Mouse (Mus musculus): ENCODE results near the gene March2. TPM values are rescaled to one million over a fixed set of nuclear protein-coding genes. Genes with fewer than 3 reads are reported as not detected.

The March2 gene
- 48.6 and 60.5 TPM in 2 replicates for total RNA-seq (2023)

GRCm38 (mm10) chr17:33718384-33718881, at the start of gene March2:
Gene March2 (minus strand): TSS chr17:33718670.

DNA sequence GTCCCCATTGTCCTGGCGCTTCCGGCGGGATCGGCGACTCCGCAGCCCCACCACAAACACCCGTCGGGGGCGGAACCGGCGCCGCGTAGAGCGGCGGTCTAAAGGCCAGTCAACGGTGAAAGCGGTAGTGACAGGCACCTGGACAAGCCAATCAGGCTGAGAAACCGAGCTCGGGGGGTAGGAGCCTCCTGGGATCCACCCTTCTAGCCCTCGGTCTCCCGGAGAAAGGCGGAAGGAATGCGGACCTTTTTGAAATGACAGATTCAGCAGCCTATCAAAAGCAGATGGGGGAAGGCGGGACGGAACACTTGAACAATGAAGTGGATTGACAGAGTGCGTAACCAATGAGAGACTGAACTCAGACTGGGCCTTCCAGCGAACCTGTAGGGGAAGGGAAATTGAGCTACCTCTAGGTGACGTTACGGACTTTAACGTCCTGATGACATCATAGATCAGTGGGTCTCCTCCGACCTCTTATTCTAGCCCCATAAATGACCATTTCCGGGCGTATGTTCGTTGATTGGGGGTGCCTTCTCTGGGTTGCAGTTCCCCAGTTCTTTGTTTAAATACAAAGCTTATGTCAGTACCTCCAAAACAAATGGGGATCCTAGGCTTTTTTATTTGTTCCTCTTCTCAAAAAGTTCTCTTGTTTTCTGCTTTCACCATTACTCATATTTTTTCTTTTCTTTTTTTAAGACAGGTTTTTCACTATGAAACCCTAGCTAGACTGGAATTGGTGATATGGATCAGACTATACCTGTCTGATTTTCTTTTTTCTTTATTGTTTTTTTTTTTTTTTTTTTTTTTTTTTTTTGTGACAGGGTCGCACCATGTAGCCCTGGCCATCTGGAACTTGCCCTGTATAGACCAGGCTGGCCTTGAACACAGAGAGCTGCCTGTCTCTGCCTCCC, 42.0 kb upstream of the March2 start, which contains the start of gene Rab11b:
Gene Rab11b, minus strand, starts transcription at position 276 of the 911 bp plus-strand sequence.

DNA sequence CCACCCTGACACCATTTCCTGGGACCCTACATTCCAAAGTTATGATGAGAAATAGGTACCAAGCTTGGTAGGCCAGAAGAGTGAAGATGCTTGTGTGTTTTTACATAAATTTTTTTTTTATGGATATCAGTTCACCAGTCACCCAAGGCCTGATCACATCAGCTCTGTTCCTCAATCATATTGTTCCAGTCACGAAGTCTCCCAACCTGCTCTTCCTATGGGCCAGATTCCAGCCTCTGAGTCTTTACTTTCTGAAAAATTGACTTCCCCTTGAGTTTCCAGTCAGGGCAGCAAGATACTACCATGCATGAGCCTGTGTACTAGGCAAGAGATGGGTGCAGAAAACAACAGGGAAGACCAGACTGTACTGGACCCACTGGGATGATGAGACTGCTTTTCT, 31.7 kb downstream of the March2 start, which contains the start of gene Hnrnpm:
Gene Hnrnpm, minus strand, starts transcription at position 101 of the 400 bp plus-strand sequence.

DNA sequence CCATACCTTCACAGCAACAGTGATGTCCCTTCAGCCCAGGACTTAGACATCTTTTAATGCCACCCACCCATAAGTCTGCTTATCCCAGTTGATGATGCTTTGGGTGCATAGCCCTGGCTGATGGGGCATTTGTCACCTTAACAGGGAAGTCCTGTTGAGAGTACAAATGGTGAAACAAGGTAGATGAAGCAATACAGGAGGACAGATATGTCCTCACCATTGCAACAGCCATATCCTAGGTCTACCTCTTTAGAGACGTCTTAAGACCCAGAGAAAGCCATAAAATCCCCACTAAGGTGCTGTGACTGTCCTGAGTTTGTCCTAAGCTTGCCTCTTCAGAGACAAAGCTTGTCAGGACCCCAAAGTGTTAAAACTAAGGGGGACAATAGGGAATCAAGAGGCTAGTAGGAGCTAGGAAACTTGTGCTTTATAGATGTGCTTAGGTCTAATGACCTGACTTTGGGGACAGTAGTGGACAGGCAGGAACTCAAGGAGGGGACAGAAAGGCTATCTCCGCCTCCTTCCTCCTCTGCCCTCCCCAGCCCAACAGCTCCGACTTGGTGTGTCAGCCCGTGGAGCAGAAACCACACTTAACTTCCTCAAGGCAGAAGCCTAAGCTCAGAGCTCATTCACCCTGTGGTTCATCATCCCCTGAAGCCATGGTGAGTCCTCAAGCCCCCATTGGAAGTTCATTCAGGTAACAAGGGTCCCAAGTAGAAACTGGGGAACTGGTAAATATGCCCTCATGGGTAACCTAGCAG, 80.8 kb downstream of the March2 start, which contains the start of gene Pram1:
Gene Pram1, plus strand, starts transcription at position 541 of the 761 bp plus-strand sequence.

Other genes starting within 250 kb of the March2 start
- gene Adamts10, start 194.5 kb downstream of the March2 start, total RNA-seq (2023), result 37.2 and 56.6 TPM in 2 replicates
- 489 and 545 TPM in 2 replicates for gene Myo1f, start 163.0 kb downstream of the March2 start, total RNA-seq (2023)
- 64.9 and 67.7 TPM in 2 replicates for gene Zfp414, start 89.6 kb downstream of the March2 start, total RNA-seq (2023)
- gene Pram1, start 80.6 kb downstream of the March2 start, total RNA-seq (2023), result 306 and 399 TPM in 2 replicates
- gene Hnrnpm, start 31.8 kb downstream of the March2 start, total RNA-seq (2023), result 256 and 388 TPM in 2 replicates
- gene Rab11b, start 41.9 kb upstream of the March2 start, total RNA-seq (2023), result 204 and 227 TPM in 2 replicates
- gene Angptl4, start 63.2 kb upstream of the March2 start, total RNA-seq (2023), result 1.2 and 1.5 TPM in 2 replicates
- 3.1 and 7.7 TPM in 2 replicates for gene Kank3, start 91.8 kb upstream of the March2 start, total RNA-seq (2023)
- gene Rps28, start 105.9 kb upstream of the March2 start, total RNA-seq (2023), result 711 and 827 TPM in 2 replicates
- 74.0 and 119 TPM in 2 replicates for gene Ndufa7, start 105.9 kb upstream of the March2 start, total RNA-seq (2023)
- 1.4 and 1.5 TPM in 2 replicates for gene Cd320, start 124.4 kb upstream of the March2 start, total RNA-seq (2023)
- not detected in 2 replicates for gene Gm7029, start 155.2 kb upstream of the March2 start, total RNA-seq (2023)
- gene Kifc1, start 172.0 kb upstream of the March2 start, total RNA-seq (2023), result 34.6 and 53.7 TPM in 2 replicates
- gene Platr17, start 186.5 kb upstream of the March2 start, total RNA-seq (2023), result not detected in 2 replicates
- gene Daxx, start 190.7 kb upstream of the March2 start, total RNA-seq (2023), result 33.8 and 48.4 TPM in 2 replicates
- 290 and 325 TPM in 2 replicates for gene Tapbp, start 197.2 kb upstream of the March2 start, total RNA-seq (2023)
- gene Zbtb22, start 197.2 kb upstream of the March2 start, total RNA-seq (2023), result 27.9 and 37.3 TPM in 2 replicates
- 218 and 285 TPM in 2 replicates for gene Rgl2, start 210.9 kb upstream of the March2 start, total RNA-seq (2023)
- 46.9 and 53.4 TPM in 2 replicates for gene Pfdn6, start 221.7 kb upstream of the March2 start, total RNA-seq (2023)
- 18.3 and 21.6 TPM in 2 replicates for gene Wdr46, start 222.0 kb upstream of the March2 start, total RNA-seq (2023)
- 11.3 and 12.8 TPM in 2 replicates for gene B3galt4, start 232.8 kb upstream of the March2 start, total RNA-seq (2023)
- gene Vps52, start 237.1 kb upstream of the March2 start, total RNA-seq (2023), result 56.0 and 70.7 TPM in 2 replicates
- gene Rps18, start 237.3 kb upstream of the March2 start, total RNA-seq (2023), result 242 and 295 TPM in 2 replicates